Mouse (Mus musculus): Measurements from ENCODE around the gene Vwa7.

DNA sequence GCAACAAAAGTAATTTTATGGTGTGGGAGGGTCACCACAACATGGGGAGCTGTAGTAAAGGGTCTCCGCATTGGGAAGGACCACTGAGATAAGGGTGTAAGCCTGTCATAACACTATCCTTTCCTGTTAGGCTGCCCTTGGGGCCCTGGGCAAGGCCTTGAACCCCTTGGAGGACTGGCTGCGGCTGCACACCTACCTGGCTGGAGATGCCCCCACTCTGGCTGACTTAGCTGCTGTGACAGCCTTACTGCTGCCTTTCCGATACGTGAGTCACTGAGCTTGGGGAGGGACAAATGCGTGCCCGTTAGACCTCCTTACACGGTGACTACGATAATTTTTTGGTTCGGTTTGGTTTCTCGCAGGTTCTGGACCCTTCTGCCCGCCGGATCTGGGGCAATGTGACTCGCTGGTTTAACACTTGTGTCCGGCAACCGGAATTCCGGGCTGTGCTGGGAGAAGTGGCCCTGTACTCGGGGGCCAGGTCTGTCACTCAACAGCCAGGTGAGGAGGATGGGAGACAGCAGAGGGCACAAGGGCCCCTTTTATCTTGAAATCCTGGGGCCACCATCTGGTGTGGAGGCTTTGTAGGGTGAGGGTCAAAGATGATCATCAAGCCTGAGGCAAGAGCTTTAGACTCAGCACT is 12.2 kb upstream of the Vwa7 start:
- TF ChIP-seq EP300 (IDR thresholded peaks at IDR 0.05) (no peak), CTCF (IDR thresholded peaks at IDR 0.05) (no peak)
